Mouse (Mus musculus) heart, postnatal 36 days (tissue): ENCODE results near the gene Polk. TPM values are rescaled to one million over a fixed set of nuclear protein-coding genes. Genes with fewer than 3 reads are reported as not detected.
A peak's percentile ranks its signal among the peaks of the same experiment; 100 is the strongest.

Source experiments
- DNase-seq, 2 experiments: peaks; one replicate each; pipeline ENCODE4 v3.0.0; 2021 to 2022
- intact Hi-C: fragments of 180-260 bp; cut with DNase I; formaldehyde crosslinking; loops from one replicate; pipeline ENCODE4 v1.15.1; 2025
- total RNA-seq, 2 experiments: library from RNA; stranded (reverse); gene quantifications; 2 replicates each; pipeline ENCODE4 v1.2.3; 2021

Polk gene
- total RNA-seq, 2 experiments from 2014 or later: 4.5 to 5.6 TPM

DNA sequence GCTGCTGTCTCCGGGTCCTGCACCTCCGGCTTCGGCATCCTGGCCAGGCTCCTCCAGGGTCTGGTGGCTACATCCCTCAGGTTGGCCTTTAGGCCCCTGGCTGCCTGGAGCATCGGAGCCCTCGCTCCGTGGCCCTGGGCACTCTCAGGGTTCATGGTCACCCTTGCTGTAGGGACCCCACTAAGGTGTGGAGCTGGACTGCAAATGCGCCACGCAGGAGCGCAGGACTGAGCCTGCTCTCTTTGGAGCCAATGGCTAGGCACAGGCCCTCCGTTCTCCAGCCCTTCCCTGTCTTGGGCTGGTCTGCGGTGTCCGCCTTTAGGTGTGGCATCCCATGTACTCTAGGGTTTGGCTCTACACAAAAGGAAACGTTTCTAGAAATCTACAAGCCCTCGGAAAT is 71.4 kb downstream of the Polk start, which contains the start of gene Ankdd1b:
Gene Ankdd1b, minus strand, starts transcription at position 242 of the 400 bp plus-strand sequence.
- intact Hi-C loops: no loop called here
- no peak for DNase-seq

DNA sequence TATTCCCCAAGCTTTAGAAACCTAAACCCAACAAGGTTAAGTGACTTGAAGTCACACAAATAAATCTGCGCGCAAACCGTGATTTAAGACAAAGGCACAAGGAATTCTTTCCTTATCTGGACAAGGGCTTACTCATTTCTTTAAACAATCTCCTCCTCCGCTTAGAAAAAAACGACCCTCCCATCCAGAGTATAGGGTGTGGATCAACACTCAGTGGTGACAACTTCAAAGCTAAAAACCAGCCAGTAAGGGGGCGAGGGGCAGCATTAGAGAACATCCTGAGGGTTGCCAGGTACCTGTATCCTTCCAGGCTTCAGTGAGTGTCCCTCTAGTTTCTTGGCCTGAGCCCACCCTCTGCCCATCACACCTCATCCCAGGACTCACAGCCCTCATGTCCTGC is 71.8 kb downstream of the Polk start:
- DNase-seq: no peak
- intact Hi-C loops: no loop called here

DNA sequence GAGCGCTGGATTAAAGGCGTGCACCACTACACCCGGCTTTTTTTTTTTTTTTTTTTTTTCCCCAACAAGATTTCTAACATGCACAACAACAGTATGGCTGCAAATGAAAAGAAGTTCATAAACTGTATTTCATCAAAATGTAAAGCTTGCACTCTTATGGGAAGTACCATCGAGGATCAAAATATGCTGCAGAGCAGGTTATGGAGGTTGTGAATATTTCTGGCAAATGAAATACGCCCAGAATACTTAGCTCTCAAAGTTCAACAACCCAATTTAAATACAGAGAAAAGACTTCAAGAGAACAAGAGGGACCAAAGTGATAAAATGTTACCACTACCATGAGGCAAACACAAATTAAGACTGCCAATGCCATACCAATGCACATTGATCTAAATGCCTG is 73.7 kb downstream of the Polk start:
- intact Hi-C loops: no loop called here
- no peak for DNase-seq

DNA sequence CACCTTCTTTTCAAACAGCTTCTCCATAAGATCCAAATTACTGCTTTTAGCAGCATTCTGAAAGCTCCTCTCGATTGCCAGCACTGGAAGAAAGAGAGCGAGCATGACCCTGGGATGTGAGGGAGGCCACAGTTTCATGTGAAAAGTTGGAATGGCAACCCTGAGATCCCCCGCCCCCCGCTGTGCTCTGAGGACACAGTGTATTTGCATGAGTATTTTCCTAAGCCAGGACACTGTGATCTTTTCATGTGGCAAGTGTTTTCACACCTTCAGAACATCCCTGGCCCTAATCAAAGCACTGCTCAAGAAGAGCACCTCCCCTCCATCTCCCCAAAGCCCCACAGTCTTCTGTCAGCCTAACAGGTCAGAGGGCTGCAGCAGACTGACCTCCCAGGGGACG is 77.1 kb downstream of the Polk start:
- intact Hi-C loops: no loop called here

DNA sequence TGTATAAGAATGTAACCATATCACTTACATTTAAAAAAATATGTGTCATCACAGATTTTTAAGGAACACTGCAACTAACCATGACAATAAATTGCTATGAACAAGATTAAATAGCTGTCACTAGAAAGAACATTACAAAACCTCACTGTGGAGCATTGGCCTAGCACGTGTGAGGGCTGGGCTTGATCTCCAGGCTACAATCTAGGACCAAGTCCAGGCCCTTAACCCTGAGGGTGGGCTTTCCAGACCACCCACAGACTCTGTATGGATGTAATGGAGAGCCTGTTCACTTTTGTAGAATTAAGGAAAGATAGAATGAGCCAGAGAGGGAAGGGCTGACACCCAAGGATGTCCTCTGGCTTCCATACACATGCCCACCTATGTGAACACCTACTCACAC is 79.7 kb downstream of the Polk start:
- DNase-seq: no peak
- intact Hi-C loops: no loop called here

More for the DNA sequence above, 77.1 kb downstream of the Polk start:
- no peak for DNase-seq

DNA sequence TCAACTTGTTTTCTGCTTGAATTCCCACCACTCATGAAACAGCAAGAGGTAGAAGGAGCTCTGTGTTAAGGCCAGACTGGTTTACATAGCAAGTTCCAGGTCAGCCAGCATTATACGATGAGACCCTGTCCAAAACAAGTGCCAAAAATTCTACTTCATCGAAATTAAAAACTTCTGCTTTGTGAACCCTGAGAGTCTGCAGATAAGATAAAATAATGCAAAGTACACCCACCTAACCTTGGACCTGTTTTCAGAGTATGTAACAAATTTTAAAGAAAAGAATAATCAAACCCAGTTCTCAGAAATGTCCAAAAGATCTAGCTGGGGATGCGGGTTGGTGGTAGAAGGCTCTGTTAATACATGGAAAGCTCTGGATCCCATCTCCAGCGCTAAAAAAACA is 83.8 kb downstream of the Polk start:
- intact Hi-C loops: no loop called here
- no peak for DNase-seq

DNA sequence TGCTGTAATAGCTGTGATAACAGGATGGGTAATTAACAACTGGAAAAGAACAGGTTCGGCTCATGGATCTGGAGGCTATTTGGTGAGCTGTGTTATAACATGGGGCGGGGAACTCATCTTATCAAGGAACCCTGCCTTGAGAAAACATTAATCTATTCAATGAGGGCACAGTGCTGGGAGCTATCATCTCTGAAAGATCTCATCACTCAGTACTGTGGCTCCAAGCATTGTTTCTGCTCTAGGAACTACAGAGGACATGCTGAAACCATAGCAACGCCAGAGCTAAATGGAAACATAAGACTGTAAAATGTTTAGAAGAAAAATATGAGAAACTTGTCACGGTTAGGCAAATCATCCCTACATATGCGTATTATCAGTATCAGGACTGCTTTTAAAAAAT is 84.4 kb downstream of the Polk start:
- intact Hi-C loops: no loop called here
- no peak for DNase-seq

DNA sequence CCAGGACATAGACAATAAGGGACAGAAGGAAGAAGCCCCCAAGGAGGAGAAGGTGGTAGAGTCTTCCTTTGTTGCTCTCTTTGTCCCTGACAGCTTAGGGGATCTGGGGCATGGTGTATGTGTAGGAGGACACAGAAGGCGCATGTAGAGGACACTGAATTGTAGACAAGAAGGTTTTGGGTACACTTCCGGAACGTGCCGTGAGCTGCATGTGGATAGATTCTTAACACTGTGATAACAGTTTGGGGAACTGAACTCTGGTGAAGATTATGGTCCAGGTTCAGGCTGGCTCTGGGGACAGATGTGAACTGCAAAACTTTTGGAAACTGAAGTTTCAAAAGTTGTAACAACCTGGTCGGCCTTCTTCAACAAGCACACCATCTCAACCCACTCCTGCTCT is 84.8 kb downstream of the Polk start:
- no peak for DNase-seq
- intact Hi-C loops: no loop called here

DNA sequence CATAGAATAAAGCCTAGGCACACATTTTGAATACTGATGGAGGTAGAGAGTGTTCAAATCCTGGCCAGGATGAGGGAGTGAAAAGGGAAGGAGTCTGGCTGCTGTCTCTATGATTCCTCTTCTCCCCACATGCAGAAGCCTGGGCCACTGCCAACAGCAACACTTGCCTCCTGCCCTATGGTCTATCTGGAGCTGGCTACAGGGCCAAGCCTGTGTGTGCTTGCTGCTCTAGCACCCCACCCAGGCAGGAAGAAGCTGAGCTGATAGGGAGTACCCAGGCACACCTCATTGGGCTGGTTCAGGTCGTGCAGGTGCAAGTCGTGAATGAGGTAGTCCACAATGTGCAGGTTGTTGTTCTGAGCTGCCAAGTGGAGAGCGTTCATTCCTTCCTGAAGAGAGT is 88.1 kb downstream of the Polk start:
- intact Hi-C loops: no loop called here
- DNase-seq: peak in 1 of 2 experiments; percentile 17

DNA sequence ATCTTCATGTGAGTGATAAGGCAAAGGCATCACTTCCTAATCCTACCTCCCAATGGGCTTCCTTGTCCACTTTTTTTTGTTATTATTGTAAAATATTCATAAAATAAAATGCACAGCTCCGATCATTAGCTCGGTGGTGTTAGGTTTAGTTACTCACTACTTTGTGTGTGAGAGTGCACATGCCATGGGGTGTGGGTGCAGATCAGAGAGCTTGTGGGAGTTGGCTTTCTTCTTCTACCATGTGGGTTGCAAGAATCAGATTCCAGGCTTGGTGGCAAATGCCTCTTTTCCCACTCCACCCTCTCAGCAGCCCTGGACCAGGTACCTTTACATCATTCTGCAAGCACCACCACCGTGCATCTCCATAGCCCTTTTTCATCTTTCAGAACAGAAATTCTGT is 89.8 kb downstream of the Polk start:
- DNase-seq: no peak
- intact Hi-C loops: no loop called here

DNA sequence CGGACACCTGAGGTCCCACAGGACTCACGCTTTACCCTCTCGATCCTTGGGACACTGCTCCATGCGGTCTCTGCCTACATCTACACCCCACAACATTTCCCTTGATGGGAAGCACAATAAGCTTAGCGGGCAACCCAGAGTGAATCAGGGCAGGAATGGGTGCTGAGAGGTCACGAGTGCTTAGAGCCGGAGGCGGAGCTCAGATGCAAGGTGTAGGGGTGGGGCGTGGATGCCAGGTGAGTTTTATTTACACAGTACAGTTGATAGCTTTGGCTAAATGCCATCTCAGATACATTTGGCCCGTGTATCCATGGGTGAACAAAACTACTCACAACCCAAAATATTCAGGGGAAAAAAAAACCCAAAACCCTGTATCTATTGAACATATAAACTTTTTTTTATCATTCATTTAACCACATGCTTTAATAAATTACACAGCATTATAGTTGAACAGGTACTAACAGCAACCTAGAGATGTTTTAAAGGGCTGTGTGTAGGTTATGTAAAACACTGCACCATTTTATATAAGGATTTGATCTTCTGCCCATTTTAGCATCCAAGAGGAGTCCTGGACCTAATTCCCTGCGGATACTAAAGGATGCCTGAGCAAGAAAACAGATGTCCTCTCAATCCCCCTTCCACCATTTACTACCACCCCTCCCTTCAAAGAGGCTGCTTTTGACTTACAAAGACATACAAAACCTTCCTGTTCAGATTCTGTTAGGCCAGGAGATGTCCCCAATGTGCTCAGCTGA is 90.8 kb downstream of the Polk start:
- intact Hi-C loops: no loop called here
- no peak for DNase-seq

DNA sequence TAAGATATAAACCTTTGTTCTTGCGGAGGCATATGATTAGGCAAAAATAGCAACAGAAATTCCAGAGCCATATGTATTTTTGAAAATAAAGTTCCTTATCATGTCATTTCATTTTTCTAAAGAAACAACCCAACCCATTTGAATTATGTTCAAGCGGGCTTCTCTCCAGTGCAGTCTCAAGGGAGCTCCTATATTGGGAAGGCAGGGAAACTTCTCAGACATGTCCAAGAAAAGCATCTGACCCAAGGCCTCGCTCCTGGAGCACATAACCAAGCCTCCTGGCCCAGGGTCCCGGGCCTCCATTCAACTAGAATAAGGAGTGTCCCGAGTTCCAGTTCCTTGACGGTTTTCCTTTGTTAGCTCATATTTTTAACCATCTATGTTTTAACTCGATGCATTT is 91.5 kb downstream of the Polk start:
- intact Hi-C loops: no loop called here
- DNase-seq: no peak

DNA sequence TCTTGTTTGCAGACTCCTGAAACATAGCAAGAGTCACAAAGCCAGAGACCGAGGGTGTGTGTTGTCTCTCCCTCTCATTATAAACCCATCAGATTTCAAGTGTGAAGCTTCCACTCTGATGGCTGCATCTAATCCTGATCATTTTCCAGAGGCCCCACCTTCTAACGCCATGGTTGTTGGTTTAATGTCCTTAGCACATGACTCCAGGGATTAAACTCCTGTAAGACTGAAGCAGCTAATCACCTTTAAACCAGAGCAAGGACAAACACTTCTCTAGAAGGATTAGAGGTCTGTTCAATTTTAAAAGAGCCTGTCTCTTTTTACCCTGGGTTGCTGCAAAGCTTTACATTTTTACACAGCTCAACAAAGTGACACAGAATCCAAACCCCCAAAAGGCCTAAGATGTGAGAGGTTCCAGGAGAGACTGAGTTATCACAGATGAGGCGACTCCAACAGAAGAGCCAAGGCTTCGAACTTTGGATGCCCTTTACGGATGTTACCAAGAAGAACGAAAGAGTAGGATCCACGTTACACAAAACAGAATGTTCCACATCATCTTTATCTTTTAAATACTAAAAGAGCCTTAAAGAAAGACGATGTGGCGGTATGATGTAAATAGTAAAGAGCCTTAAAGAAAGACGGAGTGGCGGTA is 92.0 kb downstream of the Polk start:
- no peak for DNase-seq
- intact Hi-C loops: no loop called here

DNA sequence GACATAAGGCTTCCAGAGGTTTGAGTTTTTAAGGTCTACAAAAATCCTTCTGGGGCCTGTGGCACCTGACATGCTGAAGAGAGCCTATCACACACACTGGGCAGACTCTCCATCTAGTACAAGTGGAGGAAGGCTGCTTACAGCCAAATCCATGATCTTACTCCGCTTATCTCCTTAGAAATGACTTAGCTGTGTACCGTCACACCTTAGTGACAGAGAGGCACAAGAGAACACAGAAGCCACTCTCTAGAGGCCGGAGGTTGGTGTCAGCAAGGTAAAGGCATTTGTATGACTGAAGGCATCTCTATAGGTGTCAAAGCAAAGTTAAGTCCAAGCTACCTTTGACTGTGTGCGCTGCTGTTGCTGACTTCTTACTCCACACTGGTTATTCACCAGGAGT is 101.9 kb downstream of the Polk start:
- no peak for DNase-seq
- intact Hi-C loops: no loop called here

DNA sequence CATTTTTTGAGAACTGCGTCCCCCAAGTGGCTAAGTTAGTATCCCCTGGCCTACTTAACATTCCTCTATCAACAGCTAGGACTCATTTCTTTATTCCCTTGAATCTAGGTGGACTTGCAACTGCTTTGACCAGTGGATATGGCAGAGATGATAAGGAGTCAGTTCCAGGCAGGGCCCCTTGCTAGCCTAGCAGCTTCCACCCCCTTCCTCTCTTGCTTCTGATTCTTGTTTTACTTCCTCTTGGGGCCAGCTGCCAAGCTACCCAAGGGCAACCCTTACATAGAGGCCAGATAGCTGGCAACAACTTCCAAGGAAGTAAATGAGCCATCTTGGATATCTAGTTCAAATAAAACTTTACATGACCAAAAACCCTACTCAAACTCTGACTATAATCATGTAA is 105.5 kb downstream of the Polk start:
- intact Hi-C loops: loop anchor here (5.0 kb wide), 1 partner anchor 45 kb away; no protein-coding TSS in a partner anchor
- no peak for DNase-seq

DNA sequence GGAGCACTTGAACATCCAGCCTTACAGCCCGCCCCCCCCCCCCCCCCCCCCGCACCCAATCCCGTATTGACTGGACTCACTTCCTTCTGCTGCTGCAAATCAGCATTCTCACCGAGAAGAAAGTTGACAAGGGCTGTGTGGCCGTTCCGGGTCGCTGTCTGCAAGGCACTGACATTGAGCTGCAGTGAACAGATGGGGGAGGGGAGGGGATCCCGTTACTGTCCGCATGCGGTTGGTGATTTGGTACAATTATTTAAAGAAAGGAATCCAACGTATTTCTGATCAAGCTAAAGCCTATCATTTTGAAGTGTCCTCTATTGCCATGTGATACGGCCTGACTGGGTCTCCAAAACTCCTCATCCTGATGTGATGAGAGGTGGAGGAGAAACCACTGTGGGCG is 106.6 kb downstream of the Polk start:
- peak in 1 of 2 experiments; percentile 30 for DNase-seq
- intact Hi-C loops: loop anchor here (2.0 to 5.0 kb wide), 2 partner anchors 47 to 107 kb away; partner anchors contain the start of genes Col4a3bp and Polk

DNA sequence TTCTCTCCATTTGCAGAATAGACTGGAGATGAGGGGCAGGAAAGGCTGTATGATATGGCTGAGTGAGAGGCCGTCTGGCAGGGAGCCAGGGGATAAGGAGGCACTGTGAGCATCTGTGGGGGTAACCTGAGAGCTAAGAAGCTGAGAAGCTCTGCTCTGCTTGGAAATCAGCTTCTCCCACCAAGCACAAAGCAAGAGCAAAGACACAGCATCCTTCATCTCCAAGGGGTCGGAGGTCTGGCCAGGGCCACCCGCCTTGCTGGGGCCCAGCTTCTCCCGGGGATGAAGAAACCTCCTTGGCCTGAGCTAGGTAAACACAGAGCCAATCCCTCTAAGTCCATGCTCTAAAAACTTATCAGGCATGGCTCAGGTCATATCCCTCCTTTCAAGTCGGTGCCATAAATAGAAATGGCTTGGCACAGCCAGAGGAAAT is 107.5 kb downstream of the Polk start:
- intact Hi-C loops: loop anchor here (2.0 to 5.0 kb wide), 2 partner anchors 47 to 108 kb away; partner anchors contain the start of genes Col4a3bp and Polk
- peak in 1 of 2 experiments; percentile 22 for DNase-seq

DNA sequence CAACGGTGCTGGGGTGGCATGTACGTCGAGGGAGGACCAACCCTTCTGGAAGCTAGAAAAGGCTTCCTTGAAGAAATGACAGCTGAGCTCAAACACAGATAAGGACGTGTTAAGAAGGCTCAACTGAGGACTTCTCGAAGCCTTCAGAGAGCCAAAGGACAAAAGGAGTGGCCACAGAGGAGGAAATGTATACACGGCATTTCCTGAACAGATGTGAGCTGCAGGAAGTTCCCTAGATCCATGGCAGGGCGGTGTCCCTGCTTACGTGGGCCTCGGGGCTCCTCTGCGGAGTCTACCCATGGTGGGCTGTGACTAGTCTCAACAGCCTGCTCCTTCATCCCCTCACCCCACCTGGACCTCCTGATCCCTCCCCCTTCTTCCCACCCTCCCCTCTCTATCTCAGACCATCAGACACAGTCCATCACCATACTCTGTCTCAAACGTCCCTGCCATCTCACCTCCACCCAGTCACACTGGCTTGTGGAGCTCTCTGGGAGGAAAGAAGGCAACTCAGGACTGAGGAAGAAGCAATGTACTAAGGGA is 108.7 kb downstream of the Polk start:
- intact Hi-C loops: loop anchor here (2.0 kb wide), 1 partner anchor 109 kb away; the partner anchor contains the start of genes Col4a3bp and Polk
- no peak for DNase-seq

DNA sequence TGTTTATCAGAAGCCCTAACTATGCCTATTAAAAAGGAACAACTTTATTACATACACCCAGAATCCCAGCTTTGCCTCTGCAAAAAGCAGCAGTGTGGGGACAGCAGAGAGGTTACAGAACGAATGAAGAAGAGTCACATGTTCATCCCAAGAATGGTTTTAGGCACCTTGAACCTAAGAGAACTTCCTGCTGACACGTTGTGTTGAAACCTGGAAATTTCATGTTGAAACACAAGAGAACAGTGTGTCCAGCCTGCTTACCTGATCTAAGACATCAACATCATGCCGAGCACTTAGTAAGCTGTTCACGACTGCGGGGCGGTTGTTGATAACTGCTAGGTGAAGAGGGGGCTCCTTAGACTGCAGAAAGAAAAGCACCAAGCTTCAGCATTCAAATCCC is 109.3 kb downstream of the Polk start:
- DNase-seq: no peak
- intact Hi-C loops: no loop called here

DNA sequence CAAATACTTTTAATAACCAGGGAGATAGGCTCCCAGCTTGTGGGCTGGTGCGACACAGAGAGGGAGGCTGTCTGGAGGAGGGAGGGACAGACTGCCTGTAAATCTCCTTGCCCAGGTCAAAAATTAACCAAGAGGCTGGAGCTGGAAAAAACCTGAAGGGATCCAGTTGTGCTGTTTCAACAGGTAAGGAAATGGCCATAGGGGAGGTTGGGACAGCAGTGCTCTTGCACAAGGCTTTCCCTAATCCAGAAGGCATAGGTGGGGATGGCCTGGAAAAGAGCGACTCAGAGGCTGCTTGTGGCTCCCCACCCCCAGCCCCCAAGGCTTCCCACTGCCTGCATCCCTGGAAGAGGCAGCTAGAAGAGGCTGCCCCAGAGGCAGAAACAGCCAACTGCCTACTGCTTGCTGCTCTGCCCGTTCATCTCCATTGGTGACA is 110.0 kb downstream of the Polk start:
- no peak for DNase-seq
- intact Hi-C loops: no loop called here

DNA sequence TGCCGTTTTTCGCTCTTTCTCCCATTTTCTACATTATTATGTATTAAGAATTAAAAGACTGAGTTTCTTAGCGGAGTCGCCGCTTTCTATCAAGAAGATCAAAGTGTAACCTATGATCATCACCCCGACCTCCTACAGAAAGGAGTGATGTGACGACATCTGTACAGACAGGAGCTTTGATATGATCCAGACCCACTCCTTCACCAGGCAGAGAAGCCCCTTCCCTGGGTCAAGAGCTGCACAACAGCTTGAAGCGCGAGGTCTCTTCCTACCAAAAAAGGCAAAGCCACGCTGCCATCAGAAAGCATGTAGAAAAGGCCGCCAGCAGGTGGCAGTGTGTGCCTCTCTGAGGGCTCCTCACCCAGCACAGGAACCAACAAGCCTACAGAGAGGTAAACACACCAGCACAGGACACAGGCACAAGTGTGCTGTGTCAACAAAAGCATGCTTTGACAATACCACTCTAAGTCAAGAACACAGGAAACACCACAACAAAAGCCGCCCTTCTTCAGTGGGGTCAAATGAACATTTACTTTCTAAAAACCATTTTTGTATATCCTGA is 110.7 kb downstream of the Polk start:
- intact Hi-C loops: loop anchor here (1.0 kb wide), 1 partner anchor 162 kb away; no protein-coding TSS in a partner anchor
- DNase-seq: peak; percentile 88 to 93
